Mouse (Mus musculus) ES-E14 (cell line): ENCODE measurements around the gene Ntm.

Experiments used
- CHD2 ChIP-seq: IDR thresholded peaks from 2 replicates; pipeline ENCODE4 v1.6.1; 2014; ENCODE audit warnings: mild to moderate bottlenecking, low read depth, low read length, inconsistent platforms
- HCFC1 ChIP-seq: IDR thresholded peaks from 2 replicates; pipeline ENCODE4 v1.6.1; 2012; ENCODE audit warnings: low read length, inconsistent platforms, borderline replicate concordance; ENCODE audit not compliant: insufficient read depth
- MAFK ChIP-seq: IDR thresholded peaks from 2 replicates; pipeline ENCODE4 v1.6.1; 2014; ENCODE audit warnings: mild to moderate bottlenecking, low read depth, low read length, inconsistent platforms; ENCODE audit not compliant: insufficient read depth
- ZC3H11A ChIP-seq: IDR thresholded peaks from 2 replicates; pipeline ENCODE4 v1.6.1; 2012; ENCODE audit warnings: low read depth, mild to moderate bottlenecking, inconsistent platforms, low read length, borderline replicate concordance
- ZNF384 ChIP-seq: IDR thresholded peaks from 2 replicates; pipeline ENCODE4 v1.6.1; 2012; ENCODE audit warnings: low read depth, low read length, inconsistent platforms

DNA sequence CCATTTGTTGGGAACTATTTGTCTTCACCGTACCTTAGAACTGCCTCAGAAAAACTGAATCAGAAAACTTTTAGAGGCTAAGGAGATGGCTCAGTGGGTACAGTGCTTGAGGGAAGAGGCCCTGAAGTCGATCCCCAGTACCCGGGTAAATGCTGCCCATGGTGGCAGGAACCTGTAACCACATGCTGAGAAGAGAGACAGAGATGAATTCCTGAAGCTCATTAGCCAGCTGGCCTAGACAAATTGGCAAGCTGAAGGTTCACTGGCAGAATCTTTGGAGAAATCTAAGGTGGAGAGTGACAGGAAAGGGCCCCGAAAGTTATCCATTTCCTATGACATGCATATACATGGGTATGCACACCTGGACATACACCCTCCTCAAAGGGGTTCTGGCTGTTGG is 605.1 kb downstream of the Ntm start:
- no peak for TF ChIP-seq MAFK
- TF ChIP-seq HCFC1: no peak
- TF ChIP-seq CHD2: no peak
- no peak for TF ChIP-seq ZC3H11A
- TF ChIP-seq ZNF384: no peak
